Mouse (Mus musculus): Measurements from ENCODE around the gene Fastk.
A peak's percentile ranks its signal among the peaks of the same experiment; 100 is the strongest.

- no peak for TF ChIP-seq POLR2A (IDR thresholded peaks at IDR 0.05; ENCODE audit: extremely low read depth, insufficient read depth, low read length)
- TF ChIP-seq CTCF (IDR thresholded peaks at IDR 0.05; ENCODE audit: low read depth, low read length): peak; percentile 83
These were observed 36.6 kb upstream of the Fastk start for GRCm38 (mm10) chr5:24481647-24482046.

All from liver, adult 2 months (tissue).